In genomic region chr5:107986967-107987834, GRCm38 (mm10) we compare ENCODE assay signal across 8 mouse cellular contexts. TPM values are rescaled to one million over a fixed set of nuclear protein-coding genes. Genes with fewer than 3 reads are reported as not detected.
A peak's percentile ranks its signal among the peaks of the same experiment; 100 is the strongest.
DNase-seq lines count a peak whose midpoint lies in the region; ATAC-seq and TF ChIP-seq lines count a peak whose summit lies in the region.

Fam69a (minus strand) TSS chr5:107987085.

- no peaks in the 10 kb centered on the region; the same call in 1 of the 2 replicates for H3K9me3 ChIP-seq in erythroblast, embryonic 14.5 days (ENCODE audit: control insufficient read depth, low read length)
- H3K9me3 ChIP-seq in heart, embryonic 12.5 days (replicated peaks), result no peaks in the 10 kb centered on the region
- H3K9me3 ChIP-seq in liver, embryonic 13.5 days (replicated peaks), result no peaks in the 10 kb centered on the region

- H3K79me2 ChIP-seq in C2C12 (ENCODE audit: control insufficient read depth, insufficient read depth), result peaks cover 22% of the 10 kb centered on the region

- no peaks in the 10 kb centered on the region for H3K27me3 ChIP-seq in C2C12 (ENCODE audit: control insufficient read depth, insufficient read depth, insufficient read length)
- H3K27me3 ChIP-seq in erythroblast, embryonic 14.5 days (ENCODE audit: control insufficient read depth), result peaks cover 5% of the 10 kb centered on the region; the same call in 1 of the 2 replicates
- H3K27me3 ChIP-seq in heart, embryonic 12.5 days (replicated peaks), result no peaks in the 10 kb centered on the region
- H3K27me3 ChIP-seq in liver, embryonic 13.5 days, result no peaks in the 10 kb centered on the region
- no peaks in the 10 kb centered on the region for H3K27me3 ChIP-seq in splenic B cell, adult 2 months (ENCODE audit: control insufficient read depth, insufficient read depth, low read length, poor library complexity, severe bottlenecking)

- H3K27ac ChIP-seq in heart, embryonic 12.5 days (ENCODE audit: poor library complexity, severe bottlenecking), result peak within 1 kb of the TSS; percentile 89
- peak within 1 kb of the TSS; percentile 86 for H3K27ac ChIP-seq in liver, embryonic 13.5 days

- peak within 1 kb of the TSS; percentile 83 for H3K4me2 ChIP-seq in heart, embryonic 12.5 days
- peak within 1 kb of the TSS; percentile 96 for H3K4me2 ChIP-seq in liver, embryonic 13.5 days

- H3K4me3 ChIP-seq in C2C12 (ENCODE audit: insufficient read depth, poor library complexity, severe bottlenecking), result peak within 1 kb of the TSS; percentile 63
- H3K4me3 ChIP-seq in erythroblast, embryonic 14.5 days (replicated peaks), result peak within 1 kb of the TSS; percentile 86
- H3K4me3 ChIP-seq in heart, embryonic 12.5 days, result peak within 1 kb of the TSS; percentile 90
- H3K4me3 ChIP-seq in liver, embryonic 13.5 days (replicated peaks), result peak within 1 kb of the TSS; percentile 91

- DNase-seq in adrenal gland, postnatal 36 days, result peak; percentile 81 to 91
- DNase-seq in kidney, postnatal 10 days, result peak; percentile 92
- peak; percentile 73 for DNase-seq in liver, embryonic 13.5 days
- DNase-seq in natural killer cell, adult 2 months (ENCODE audit: low spot score in 2 of 2), result peak; percentile 49 to 81
- DNase-seq in splenic B cell, adult 2 months (ENCODE audit: low read depth, low spot score), result peak; percentile 88

- peaks cover 6% of the 10 kb centered on the region for H3K79me3 ChIP-seq in C2C12 (ENCODE audit: low read depth)

- no peaks in the 10 kb centered on the region for H3K36me3 ChIP-seq in C2C12 (ENCODE audit: control insufficient read depth, insufficient read depth)
- H3K36me3 ChIP-seq in erythroblast, embryonic 14.5 days (ENCODE audit: control insufficient read depth), result no peaks in the 10 kb centered on the region
- no peaks in the 10 kb centered on the region for H3K36me3 ChIP-seq in heart, embryonic 12.5 days
- no peaks in the 10 kb centered on the region for H3K36me3 ChIP-seq in liver, embryonic 13.5 days
- no peaks in the 10 kb centered on the region for H3K36me3 ChIP-seq in splenic B cell, adult 2 months (ENCODE audit: control insufficient read depth, insufficient read depth, low read length, poor library complexity, severe bottlenecking)

- H3ac ChIP-seq in C2C12 (ENCODE audit: control insufficient read depth, insufficient read length, low read depth), result peak within 1 kb of the TSS; percentile 84

- TF ChIP-seq CTCF in C2C12 (IDR thresholded peaks at IDR 0.05; ENCODE audit: control insufficient read depth, insufficient read depth, insufficient read length), result no peak

- peak; percentile 94 for ATAC-seq in heart, embryonic 12.5 days (ENCODE audit: insufficient number of reproducible peaks, low FRiP score)
- ATAC-seq in liver, embryonic 13.5 days (ENCODE audit: low read depth), result peak; percentile 94

- H3K9ac ChIP-seq in heart, embryonic 12.5 days, result peak within 1 kb of the TSS; percentile 92
- H3K9ac ChIP-seq in liver, embryonic 13.5 days, result peak within 1 kb of the TSS; percentile 92

- under 1% methylated on average over 67 of the region's 91 CpGs for WGBS in heart, embryonic 12.5 days
- under 1% methylated on average over 90 of the region's 91 CpGs for WGBS in liver, embryonic 13.5 days (ENCODE audit: insufficient replicate concordance)

- peaks cover 38% of the 10 kb centered on the region for H3K4me1 ChIP-seq in erythroblast, embryonic 14.5 days (ENCODE audit: control insufficient read depth)
- peaks cover 3% of the 10 kb centered on the region; the same call in 1 of the 2 replicates for H3K4me1 ChIP-seq in heart, embryonic 12.5 days (replicated peaks)
- H3K4me1 ChIP-seq in liver, embryonic 13.5 days (replicated peaks), result peaks cover 38% of the 10 kb centered on the region

TF ChIP-seq in C2C12, 6 proteins besides CTCF, POLR2A, EP300 and RAD21:
- no peak for TF ChIP-seq FOSL1 (IDR thresholded peaks at IDR 0.05; ENCODE audit: insufficient read depth, low read length, poor library complexity, severe bottlenecking)
- no peak for TF ChIP-seq USF1 (IDR thresholded peaks at IDR 0.05; ENCODE audit: low read depth)
- TF ChIP-seq MYOG (IDR thresholded peaks at IDR 0.05; ENCODE audit: control insufficient read depth, extremely low read depth, insufficient read length), result no peak
- TF ChIP-seq CEBPB (IDR thresholded peaks at IDR 0.05; ENCODE audit: low read depth), result no peak
- TF ChIP-seq MAX (IDR thresholded peaks at IDR 0.05), result no peak
- TF ChIP-seq MYOD1 (IDR thresholded peaks at IDR 0.05; ENCODE audit: control insufficient read depth, insufficient read length, low read depth), result no peak

RNA-seq across cellular contexts. Expression of gene Fam69a, which starts in this region (rescaled TPM):
- 4.8 TPM for polyA plus RNA-seq in C2C12 (2012; fragmentation: generic; extraction: Trizol)
- 1 to 10 TPM; 5.2 to 8.1 TPM for total RNA-seq in adrenal gland, postnatal 36 days (2021)
- polyA plus RNA-seq in erythroblast, embryonic 14.5 days (2012), result 0.02 and 0.17 TPM in 2 replicates
- 21.0 and 22.2 TPM in 2 replicates for polyA plus RNA-seq in heart, embryonic 12.5 days (2016; fragmentation: Nextera tagmentation; extraction: Ambion mirVana)
- polyA plus RNA-seq in liver, embryonic 13.5 days (2015; fragmentation: Nextera tagmentation; extraction: Ambion mirVana), result 11.3 and 11.6 TPM in 2 replicates

Comparison
In these comparisons a context has a peak if more than half of its experiments do, and no peak if none do; other contexts are left out.
1. Peak in every context shown above with its lines: DNase-seq, ATAC-seq, H3K4me3 ChIP-seq and H3K27ac ChIP-seq.